Comparison of ENCODE assay signal across 37 mouse cellular contexts in the genomic region with DNA sequence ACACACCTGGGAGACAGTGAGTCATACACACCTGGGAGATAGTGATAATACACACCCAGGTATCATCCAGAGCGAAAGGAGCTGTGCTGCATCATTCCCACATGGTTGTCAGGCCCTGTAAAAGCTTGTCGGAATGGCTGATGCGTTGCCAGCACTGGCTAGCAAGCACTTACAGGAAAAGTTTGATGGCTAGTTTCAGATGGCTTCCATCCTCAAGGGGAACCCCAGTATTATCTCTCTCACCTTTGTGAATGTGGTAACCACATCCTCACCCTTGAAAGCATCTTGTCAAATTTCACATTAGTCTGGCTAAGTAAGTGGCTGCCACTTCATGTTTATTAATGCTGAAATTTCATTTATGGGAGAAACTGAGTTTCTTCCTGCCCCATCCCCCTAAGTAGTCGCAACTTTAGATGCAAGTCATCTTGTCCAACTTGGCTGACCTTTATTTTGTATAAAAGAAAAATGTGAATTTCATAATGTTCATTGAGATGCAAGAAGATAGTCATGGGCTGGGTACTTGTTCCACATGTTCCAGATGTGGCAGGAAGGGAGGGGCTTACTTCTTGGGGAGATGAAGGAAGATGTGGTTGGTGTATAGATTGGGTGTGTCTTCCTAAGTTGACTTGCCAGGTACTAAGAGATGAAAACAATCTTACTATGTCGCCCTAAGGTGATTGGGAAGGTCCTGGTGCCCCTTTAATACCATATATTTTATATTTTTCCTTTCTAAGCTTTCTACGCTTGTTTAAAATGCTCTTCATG. TPM values are rescaled to one million over a fixed set of nuclear protein-coding genes. Genes with fewer than 3 reads are reported as not detected.
DNase-seq lines count a peak whose midpoint lies in the region; TF ChIP-seq lines count a peak whose summit lies in the region.
"Had no signal": no experiment of that assay in that cellular context is flagged by ENCODE, and none has a peak within 500 bp of the region (broad histone marks: within the 10 kb centered on the region; RNA-seq: fewer than 3 reads in every experiment).

No protein-coding gene starts in this region.

- DNase-seq in heart, adult 11 months, result peak; percentile 9
- DNase-seq in heart, postnatal 10 days, result no peak
- DNase-seq in spleen, adult 2 months (ENCODE audit: low read depth in 1 of 2, low spot score in 2 of 2), result peak in 1 of 2 experiments; percentile 19
- DNase-seq in spleen, adult 12 weeks (ENCODE audit: low spot score), result no peak
- peak; percentile 73 for DNase-seq in induced T-regulatory cell, adult 2 months (ENCODE audit: low read depth)
- DNase-seq in gastrocnemius, postnatal 14 days, result no peak
- no peak for DNase-seq in cerebellum, adult 2 months
- DNase-seq: adrenal gland, adult 8-10 months; cerebellum, postnatal 10 days; forebrain, postnatal 0 days; kidney, adult 8-10 months; kidney, postnatal 4 days; layer of hippocampus, postnatal 36 days; lung, postnatal 4 days; retina, postnatal 1 day; right cerebral cortex, postnatal 25 days; thymus, adult 18-20 months; thymus, postnatal 25 days had no signal

- intact Hi-C loops in heart, postnatal 10 days (cut with DNase I), result no loop called here
- intact Hi-C loops in gastrocnemius, postnatal 14 days (cut with DNase I; ENCODE audit: low total_unique reads), result no loop called here

- no peaks in the 10 kb centered on the region for H3K36me3 ChIP-seq in spleen, adult 2 months (ENCODE audit: control insufficient read depth, insufficient read depth, low read length)
- H3K36me3 ChIP-seq: embryonic facial prominence, embryonic 13.5 days; forebrain, embryonic 10.5 days; limb, embryonic 10.5 days; limb, embryonic 15.5 days; midbrain, embryonic 13.5 days; neural tube, embryonic 15.5 days had no signal

- no peak for TF ChIP-seq CTCF in spleen, adult 2 months (IDR thresholded peaks at IDR 0.05; ENCODE audit: extremely low read depth, insufficient read depth, insufficient read length, insufficient replicate concordance)
- no peak for TF ChIP-seq CTCF in cerebellum, adult 2 months (IDR thresholded peaks at IDR 0.05; ENCODE audit: borderline replicate concordance, insufficient read depth, low read depth, low read length)

- no peaks in the 10 kb centered on the region for H3K27me3 ChIP-seq in spleen, adult 2 months (ENCODE audit: control insufficient read depth, insufficient read depth, low read length)
- no peaks in the 10 kb centered on the region for H3K27me3 ChIP-seq in cerebellum, adult 2 months (ENCODE audit: control insufficient read depth, insufficient read depth, low read length)
- H3K27me3 ChIP-seq: embryonic facial prominence, embryonic 13.5 days; limb, embryonic 15.5 days; midbrain, embryonic 13.5 days; neural tube, embryonic 15.5 days had no signal

- H3K4me3 ChIP-seq in spleen, adult 2 months (ENCODE audit: extremely low read depth, insufficient read depth, insufficient read length), result no peak overlapping the region
- H3K4me3 ChIP-seq in cerebellum, adult 2 months (replicated peaks; ENCODE audit: insufficient read depth, low read depth, low read length), result no peak overlapping the region
- H3K4me3 ChIP-seq: embryonic facial prominence, embryonic 13.5 days; forebrain, embryonic 10.5 days; limb, embryonic 10.5 days; limb, embryonic 15.5 days; midbrain, embryonic 13.5 days; neural tube, embryonic 15.5 days had no signal

- 75% methylated on average over 6 of the region's 6 CpGs for WGBS in spleen, adult 2 months
- WGBS in cerebellum, adult 2 months, result 85% methylated on average over 6 of the region's 6 CpGs

- TF ChIP-seq POLR2A in spleen, adult 2 months (IDR thresholded peaks at IDR 0.05; ENCODE audit: low read depth, low read length), result no peak
- TF ChIP-seq POLR2A in cerebellum, adult 2 months (IDR thresholded peaks at IDR 0.05; ENCODE audit: borderline replicate concordance, insufficient read depth, low read length), result no peak

- peaks cover 5% of the 10 kb centered on the region for H3K4me1 ChIP-seq in spleen, adult 2 months (ENCODE audit: control insufficient read depth, insufficient read depth, insufficient read length)
- no peaks in the 10 kb centered on the region for H3K4me1 ChIP-seq in cerebellum, adult 2 months (ENCODE audit: control insufficient read depth, insufficient read depth, low read length)
- H3K4me1 ChIP-seq: embryonic facial prominence, embryonic 13.5 days; forebrain, embryonic 10.5 days; limb, embryonic 10.5 days; limb, embryonic 15.5 days; midbrain, embryonic 13.5 days; neural tube, embryonic 15.5 days had no signal

- H3K27ac ChIP-seq in spleen, adult 2 months (ENCODE audit: insufficient read depth, low read length), result peak overlapping the region; percentile 6; the same call in 1 of the 2 replicates
- no peak overlapping the region for H3K27ac ChIP-seq in cerebellum, adult 2 months (ENCODE audit: insufficient read depth, low read length)
- H3K27ac ChIP-seq: embryonic facial prominence, embryonic 13.5 days; forebrain, embryonic 10.5 days; hindbrain, embryonic 14.5 days; kidney, postnatal 0 days; limb, embryonic 10.5 days; limb, embryonic 15.5 days; midbrain, embryonic 13.5 days; neural tube, embryonic 15.5 days; stomach, postnatal 0 days had no signal

RNA-seq across cellular contexts. Expression of gene Itgax, which starts 9.4 kb away (rescaled TPM):
- total RNA-seq in heart, postnatal 10 days (2021), result under 1 TPM; 0.12 to 0.22 TPM
- 28.4 and 29.5 TPM in 2 replicates for polyA plus RNA-seq in spleen, adult 2 months (2012; rRNA removed)
- under 1 TPM; 0.23 to 0.27 TPM for total RNA-seq in gastrocnemius, postnatal 14 days (2021)
- polyA plus RNA-seq in cerebellum, adult 2 months (2012; rRNA removed), result 0.10 and 0.14 TPM in 2 replicates
- polyA plus RNA-seq: embryonic facial prominence, embryonic 13.5 days; forebrain, embryonic 10.5 days; hindbrain, embryonic 14.5 days; limb, embryonic 10.5 days had no signal

RNA-seq across cellular contexts. Expression of gene Itgad, which starts 34.3 kb away (rescaled TPM):
- total RNA-seq in heart, postnatal 10 days (2021), result not detected
- 50.9 and 61.3 TPM in 2 replicates for polyA plus RNA-seq in spleen, adult 2 months (2012; rRNA removed)
- not detected for total RNA-seq in gastrocnemius, postnatal 14 days (2021)
- polyA plus RNA-seq in cerebellum, adult 2 months (2012; rRNA removed), result 0.92 and 1.2 TPM in 2 replicates
- total RNA-seq: common myeloid progenitor, adult 5-6 weeks had no signal
- polyA plus RNA-seq: embryonic facial prominence, embryonic 13.5 days; forebrain, embryonic 10.5 days; heart, embryonic 11.5 days; hindbrain, embryonic 14.5 days; intestine, embryonic 14.5 days; kidney, postnatal 0 days; limb, embryonic 10.5 days; limb, embryonic 15.5 days; midbrain, embryonic 13.5 days; stomach, postnatal 0 days had no signal

RNA-seq across cellular contexts. Expression of gene Gm49368, which starts 57.4 kb away (rescaled TPM):
- total RNA-seq in heart, postnatal 10 days (2021), result not detected
- polyA plus RNA-seq in spleen, adult 2 months (2012; rRNA removed), result 0.40 and 0.61 TPM in 2 replicates
- not detected for total RNA-seq in gastrocnemius, postnatal 14 days (2021)
- not detected in 2 replicates for polyA plus RNA-seq in cerebellum, adult 2 months (2012; rRNA removed)
- total RNA-seq: adrenal gland, postnatal 4 days; common myeloid progenitor, adult 5-6 weeks; forebrain, postnatal 0 days; gastrocnemius, adult 8-10 months; granulocyte monocyte progenitor cell, adult 5-6 weeks; hematopoietic stem cell, adult 5-6 weeks; layer of hippocampus, postnatal 36 days; megakaryocyte-erythroid progenitor cell, adult 5-6 weeks had no signal
- polyA plus RNA-seq: embryonic facial prominence, embryonic 13.5 days; forebrain, embryonic 10.5 days; forebrain, postnatal 0 days; heart, embryonic 11.5 days; heart, postnatal 0 days; hindbrain, embryonic 14.5 days; kidney, postnatal 0 days; limb, embryonic 10.5 days; limb, embryonic 15.5 days; lung, postnatal 0 days; midbrain, embryonic 13.5 days; neural tube, embryonic 15.5 days; stomach, postnatal 0 days had no signal

RNA-seq across cellular contexts. Expression of gene Itgam, which starts 57.5 kb away (rescaled TPM):
- 1 to 10 TPM; 2.5 to 3.9 TPM for total RNA-seq in heart, postnatal 10 days (2021)
- polyA plus RNA-seq in spleen, adult 2 months (2012; rRNA removed), result 11.1 and 26.4 TPM in 2 replicates
- total RNA-seq in gastrocnemius, postnatal 14 days (2021), result 1 to 10 TPM; 1.7 to 1.8 TPM
- polyA plus RNA-seq in cerebellum, adult 2 months (2012; rRNA removed), result 3.4 and 4.2 TPM in 2 replicates

Comparison
In these comparisons a context has a peak if more than half of its experiments do, and no peak if none do; other contexts are left out.
1. DNase-seq: peak in heart, adult 11 months (single experiment) and induced T-regulatory cell, adult 2 months (single experiment); none in heart, postnatal 10 days (0 of 2), spleen, adult 12 weeks (single experiment), gastrocnemius, postnatal 14 days (single experiment) and cerebellum, adult 2 months (0 of 2).